Mouse (Mus musculus) heart, embryonic 10.5 days (tissue): ENCODE measurements around the gene Slc6a21. TPM values are rescaled to one million over a fixed set of nuclear protein-coding genes. Genes with fewer than 3 reads are reported as not detected.

ENCODE experiments used
- DNase-seq: peaks from one replicate; pipeline ENCODE4 v3.0.0-alpha.2; 2017; ENCODE audit warnings: low spot score
- H3K27ac ChIP-seq: fragments of 300-500 bp; sonication (generic); 2 replicates; pipeline ENCODE4 v1.5.1; 2016; ENCODE audit warnings: mild to moderate bottlenecking
- H3K27me3 ChIP-seq: fragments of 300-500 bp; sonication (generic); 2 replicates; pipeline ENCODE4 v1.6.1; 2016; ENCODE audit warnings: mild to moderate bottlenecking; ENCODE audit not compliant: poor library complexity, insufficient read depth, severe bottlenecking
- H3K36me3 ChIP-seq: fragments of 300-500 bp; sonication (generic); 2 replicates; pipeline ENCODE4 v1.6.1; 2016; ENCODE audit warnings: mild to moderate bottlenecking, moderate library complexity
- H3K4me1 ChIP-seq: fragments of 300-500 bp; sonication (generic); 2 replicates; pipeline ENCODE4 v1.6.1; 2016; ENCODE audit warnings: mild to moderate bottlenecking
- H3K4me3 ChIP-seq: fragments of 300-500 bp; sonication (generic); 2 replicates; pipeline ENCODE4 v1.5.1; 2016; ENCODE audit warnings: mild to moderate bottlenecking, moderate library complexity
- H3K9me3 ChIP-seq: fragments of 300-500 bp; sonication (generic); 2 replicates; pipeline ENCODE4 v1.6.1; 2016; ENCODE audit warnings: mild to moderate bottlenecking, moderate library complexity
- whole genome bisulfite sequencing: fragments of 180-500 bp; shearing (Covaris S2); methylation state at CpG from one replicate; pipeline ENCODE4 v1.1.7; 2016; 5-methylcytosine and 5-hydroxymethylcytosine counted together
- polyA plus RNA-seq: library from polyadenylated mRNA; unstranded; fragments of >200 nt; fragmentation: Nextera tagmentation; extraction: Ambion mirVana; gene quantifications from 2 replicates; pipeline ENCODE4 v1.2.1, GENCODE M21; 2016

Gene Slc6a21
- polyA plus RNA-seq, 1 experiment from 2014 or later: not detected

DNA sequence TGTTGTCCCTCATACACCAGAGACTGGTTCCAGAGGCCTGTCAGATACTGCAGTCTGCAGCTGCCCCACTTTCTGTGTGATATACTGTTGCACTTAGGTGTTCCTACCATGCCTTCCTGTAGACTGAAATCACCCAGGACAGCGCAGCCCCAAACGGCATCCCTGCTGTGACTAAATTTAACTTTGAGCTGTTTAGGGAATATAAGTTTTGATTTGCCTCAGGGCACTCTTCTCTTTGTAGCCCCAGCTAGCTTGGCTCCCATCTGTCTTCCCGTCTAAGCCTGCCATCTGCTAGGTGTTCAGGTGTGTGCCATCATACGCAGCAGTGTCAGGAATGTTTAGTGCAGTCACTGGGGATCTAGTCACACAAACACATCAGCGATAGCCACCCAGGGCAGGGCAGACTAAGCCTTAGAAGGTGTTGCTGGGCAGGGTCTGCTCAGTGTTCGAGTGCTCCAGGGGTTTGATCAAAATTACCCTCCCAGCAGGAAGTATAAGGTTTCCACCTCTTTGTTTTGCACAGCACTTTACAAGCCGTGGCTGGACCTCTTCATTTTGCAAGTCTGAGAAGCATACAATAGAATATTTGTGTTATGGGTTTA, 14.2 kb upstream of the Slc6a21 start:
- H3K4me1 ChIP-seq: peaks cover 35% of the 10 kb centered on the region
- peak overlapping the region; percentile 66; the same call in 1 of the 2 replicates for H3K27ac ChIP-seq
- H3K4me3 ChIP-seq: no peak overlapping the region
- no peak for DNase-seq
- 61% methylated on average over 7 of the region's 7 CpGs for WGBS
- H3K36me3 ChIP-seq: no peaks in the 10 kb centered on the region
- H3K27me3 ChIP-seq: peaks cover 29% of the 10 kb centered on the region; the same call in 1 of the 2 replicates
- no peaks in the 10 kb centered on the region for H3K9me3 ChIP-seq

GRCm38 (mm10) chr7:45264348-45264747, 13.0 kb upstream of the Slc6a21 start:
- no peaks in the 10 kb centered on the region for H3K9me3 ChIP-seq
- DNase-seq: no peak
- no peak overlapping the region for H3K4me3 ChIP-seq
- peaks cover 37% of the 10 kb centered on the region; the same call in 1 of the 2 replicates for H3K27me3 ChIP-seq
- no peak overlapping the region for H3K27ac ChIP-seq
- H3K4me1 ChIP-seq: peaks cover 41% of the 10 kb centered on the region
- WGBS: 62% methylated on average over 3 of the region's 3 CpGs
- H3K36me3 ChIP-seq: no peaks in the 10 kb centered on the region

DNA sequence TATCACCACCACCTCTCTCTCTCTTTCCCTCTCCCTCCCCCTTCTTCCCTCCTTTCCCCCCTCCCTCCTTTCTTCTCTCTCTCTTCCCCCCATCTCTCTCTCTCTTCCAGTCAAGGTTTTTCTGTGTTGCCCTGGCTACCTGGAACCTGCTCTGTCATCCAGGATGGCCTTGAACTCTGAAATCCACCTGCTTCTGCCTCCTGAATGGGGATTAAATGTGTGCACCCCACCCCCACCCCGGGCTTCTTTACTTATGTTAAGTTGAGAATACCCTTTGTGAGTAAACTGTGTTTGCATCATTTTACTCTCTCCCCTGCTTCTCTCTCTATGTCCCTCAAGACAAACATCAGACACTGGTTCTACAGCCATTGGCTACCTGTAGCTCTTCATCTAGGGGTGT, 11.8 kb upstream of the Slc6a21 start:
- DNase-seq: no peak
- H3K4me1 ChIP-seq: peaks cover 41% of the 10 kb centered on the region
- H3K4me3 ChIP-seq: no peak overlapping the region
- no peaks in the 10 kb centered on the region for H3K9me3 ChIP-seq
- 75% methylated on average over 1 of the region's 1 CpGs for WGBS
- H3K36me3 ChIP-seq: no peaks in the 10 kb centered on the region
- H3K27me3 ChIP-seq: peaks cover 31% of the 10 kb centered on the region; the same call in 1 of the 2 replicates
- no peak overlapping the region for H3K27ac ChIP-seq

DNA sequence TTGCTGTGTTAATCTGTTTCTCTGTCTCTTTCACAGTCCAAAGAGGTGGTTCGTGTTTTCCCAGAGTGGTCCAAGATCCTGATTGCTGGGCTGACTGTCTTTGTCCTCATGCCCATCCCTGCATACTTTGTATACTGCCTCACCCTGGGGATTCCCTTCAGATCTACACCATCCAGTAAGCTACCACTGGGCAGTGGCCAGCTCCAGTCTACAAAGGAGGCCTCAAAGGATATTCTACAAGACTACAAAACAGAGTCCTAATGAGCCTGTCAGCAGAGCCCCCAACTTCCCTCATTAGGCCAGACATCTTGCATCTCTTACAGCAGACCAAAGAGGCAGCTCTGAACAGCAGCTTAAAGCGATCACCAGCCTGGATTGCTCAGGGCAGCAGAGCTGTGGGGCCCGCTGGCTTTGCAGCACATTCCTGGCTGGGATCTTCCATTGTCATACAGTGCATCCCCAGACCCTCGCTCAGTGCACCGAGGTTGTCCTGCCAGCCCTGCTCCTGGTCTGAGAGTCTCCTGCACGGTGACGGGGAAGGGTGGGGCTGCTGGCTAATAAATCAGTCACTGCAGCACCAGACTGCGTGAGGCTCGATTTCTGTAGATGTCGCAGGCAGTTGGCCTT, 4.4 kb upstream of the Slc6a21 start:
- Histone ChIP-seq H3K27ac (no peak overlapping the region), H3K4me3 (no peak overlapping the region), H3K4me1 (peaks cover 25% of the 10 kb centered on the region), H3K27me3 (peaks cover 35% of the 10 kb centered on the region; the same call in 1 of the 2 replicates), H3K36me3 (no peaks in the 10 kb centered on the region), H3K9me3 (no peaks in the 10 kb centered on the region; the same call in 1 of the 2 replicates)
- WGBS: 78% methylated on average over 10 of the region's 10 CpGs
- DNase-seq: no peak

DNA sequence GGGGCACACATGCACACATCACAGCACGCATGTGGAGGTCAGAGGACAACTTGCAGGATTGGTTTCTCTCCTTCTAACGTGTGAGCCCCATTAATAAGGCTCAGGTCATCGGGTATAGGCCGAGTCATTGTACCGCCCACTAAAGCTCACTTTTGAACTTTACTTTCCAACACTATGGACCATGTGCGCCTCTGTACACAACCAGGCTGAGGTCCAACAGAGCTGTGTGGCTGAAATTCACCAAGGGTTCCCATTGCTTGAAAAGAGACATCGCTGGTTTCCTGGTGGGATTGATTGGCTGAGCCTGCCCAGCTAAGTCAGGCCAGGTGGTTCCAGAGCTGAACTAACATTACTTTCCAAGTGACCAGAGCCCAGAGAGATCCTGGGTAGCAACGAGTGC, 3.6 kb upstream of the Slc6a21 start:
- Histone ChIP-seq H3K4me3 (no peak overlapping the region), H3K9me3 (no peaks in the 10 kb centered on the region; the same call in 1 of the 2 replicates), H3K36me3 (no peaks in the 10 kb centered on the region), H3K4me1 (peaks cover 19% of the 10 kb centered on the region), H3K27ac (no peak overlapping the region), H3K27me3 (peaks cover 34% of the 10 kb centered on the region)
- WGBS: 81% methylated on average over 8 of the region's 8 CpGs
- DNase-seq: no peak

GRCm38 (mm10) chr7:45286486-45286885, 9.2 kb downstream of the Slc6a21 start:
- Histone ChIP-seq H3K27me3 (peaks cover 17% of the 10 kb centered on the region), H3K27ac (no peak overlapping the region), H3K4me1 (peaks cover 4% of the 10 kb centered on the region; the same call in 1 of the 2 replicates), H3K4me3 (no peak overlapping the region), H3K9me3 (0 out of 2 replicates have a peak, but pooled peaks cover 2% of the 10 kb centered on the region), H3K36me3 (no peaks in the 10 kb centered on the region)
- 79% methylated on average over 13 of the region's 13 CpGs for WGBS
- DNase-seq: no peak

DNA sequence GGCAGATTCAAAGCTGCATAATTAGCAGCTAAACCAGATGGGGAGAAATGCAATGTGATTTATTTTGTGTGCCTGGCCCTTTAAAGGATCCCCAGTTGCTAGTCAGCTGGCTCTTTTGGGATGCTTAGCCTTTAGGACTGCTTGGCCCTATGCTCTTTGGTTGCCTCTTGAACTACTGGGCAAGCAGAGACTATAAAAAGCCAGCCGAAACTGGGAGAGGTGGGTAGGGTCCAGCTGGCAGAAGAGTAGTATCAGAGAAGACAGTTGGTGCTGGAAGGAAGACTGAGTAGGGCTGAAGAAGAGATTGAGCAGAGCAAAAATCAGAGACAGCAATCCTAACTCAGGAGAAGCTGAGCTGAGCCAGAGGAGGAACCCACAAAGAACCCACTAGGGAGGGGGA, 19.3 kb downstream of the Slc6a21 start:
- H3K27ac ChIP-seq: no peak overlapping the region
- WGBS: 78% methylated on average over 1 of the region's 1 CpGs
- no peaks in the 10 kb centered on the region for H3K36me3 ChIP-seq
- H3K4me3 ChIP-seq: no peak overlapping the region
- H3K27me3 ChIP-seq: peaks cover 8% of the 10 kb centered on the region
- H3K4me1 ChIP-seq: no peaks in the 10 kb centered on the region
- DNase-seq: no peak
- H3K9me3 ChIP-seq: no peaks in the 10 kb centered on the region

- WGBS: 56% methylated on average over 3 of the region's 3 CpGs
- Histone ChIP-seq H3K36me3 (no peaks in the 10 kb centered on the region), H3K27me3 (peaks cover 8% of the 10 kb centered on the region), H3K4me1 (no peaks in the 10 kb centered on the region), H3K27ac (no peak overlapping the region), H3K4me3 (no peak overlapping the region), H3K9me3 (no peaks in the 10 kb centered on the region)
- DNase-seq: no peak
These were observed 20.2 kb downstream of the Slc6a21 start for GRCm38 (mm10) chr7:45297563-45297962.

GRCm38 (mm10) chr7:45299752-45300151, 22.4 kb downstream of the Slc6a21 start:
- Histone ChIP-seq H3K27me3 (peaks cover 17% of the 10 kb centered on the region), H3K4me1 (peaks cover 2% of the 10 kb centered on the region; the same call in 1 of the 2 replicates), H3K9me3 (no peaks in the 10 kb centered on the region), H3K36me3 (peaks cover 19% of the 10 kb centered on the region), H3K4me3 (no peak overlapping the region), H3K27ac (no peak overlapping the region)
- WGBS: 11% methylated on average over 5 of the region's 5 CpGs
- DNase-seq: peak; percentile 82

GRCm38 (mm10) chr7:45300270-45300669, 23.0 kb downstream of the Slc6a21 start:
- DNase-seq: no peak
- Histone ChIP-seq H3K36me3 (peaks cover 20% of the 10 kb centered on the region), H3K27ac (no peak overlapping the region), H3K9me3 (no peaks in the 10 kb centered on the region), H3K4me3 (peak overlapping the region; percentile 2; the same call in 1 of the 2 replicates), H3K27me3 (peaks cover 17% of the 10 kb centered on the region), H3K4me1 (peaks cover 7% of the 10 kb centered on the region)
- WGBS: 13% methylated on average over 6 of the region's 6 CpGs

- DNase-seq: no peak
- H3K36me3 ChIP-seq: peaks cover 23% of the 10 kb centered on the region
- WGBS: 84% methylated on average over 8 of the region's 8 CpGs
- H3K4me3 ChIP-seq: no peak overlapping the region
- H3K9me3 ChIP-seq: no peaks in the 10 kb centered on the region
- H3K27ac ChIP-seq: no peak overlapping the region
- H3K27me3 ChIP-seq: peaks cover 17% of the 10 kb centered on the region
- peaks cover 10% of the 10 kb centered on the region for H3K4me1 ChIP-seq
These were observed 25.3 kb downstream of the Slc6a21 start for GRCm38 (mm10) chr7:45302626-45303025.

DNA sequence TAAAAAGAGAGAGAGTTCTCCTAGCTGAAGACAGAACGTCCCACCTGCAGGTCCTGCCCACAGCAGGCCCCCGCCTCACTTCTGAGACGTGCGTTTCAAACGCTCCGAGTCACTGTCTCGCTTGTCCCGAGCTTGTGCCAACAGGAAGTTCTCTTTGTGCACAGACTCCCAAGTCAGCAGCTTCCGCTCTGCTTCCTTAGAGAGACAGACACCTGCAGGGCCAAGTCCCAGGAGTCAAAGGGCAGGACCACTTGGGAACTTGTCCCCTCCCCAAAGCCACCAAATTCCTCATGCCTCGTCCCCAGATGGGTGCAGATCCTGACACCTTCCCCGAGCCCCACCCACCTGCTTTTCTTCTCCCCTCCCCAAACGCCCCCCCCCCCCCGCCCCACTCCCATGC, 27.6 kb downstream of the Slc6a21 start:
- no peak overlapping the region for H3K27ac ChIP-seq
- DNase-seq: no peak
- H3K4me3 ChIP-seq: peak overlapping the region; percentile 33
- peaks cover 33% of the 10 kb centered on the region for H3K36me3 ChIP-seq
- WGBS: 21% methylated on average over 12 of the region's 13 CpGs
- H3K4me1 ChIP-seq: peaks cover 15% of the 10 kb centered on the region
- peaks cover 17% of the 10 kb centered on the region for H3K27me3 ChIP-seq
- H3K9me3 ChIP-seq: no peaks in the 10 kb centered on the region

DNA sequence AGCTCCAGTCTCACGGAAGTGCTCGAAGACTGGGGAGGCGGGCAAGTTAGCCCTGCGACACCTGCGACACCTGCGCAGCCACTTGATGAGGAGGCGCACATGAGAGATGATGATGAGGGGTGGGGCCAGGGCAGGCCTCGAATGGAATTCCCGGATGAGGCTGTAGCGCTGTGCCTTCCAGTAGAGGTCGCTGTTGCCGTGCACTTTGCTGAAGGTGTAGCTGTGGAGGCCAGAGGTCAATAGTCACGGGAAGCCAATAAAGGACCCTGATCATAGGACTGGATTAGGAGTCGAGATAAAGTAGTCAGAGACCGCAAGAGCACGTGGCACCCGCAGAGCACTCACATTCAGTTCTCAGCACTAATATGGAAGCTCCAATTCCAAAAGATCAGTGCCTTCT, 28.0 kb downstream of the Slc6a21 start:
- DNase-seq: no peak
- WGBS: 2% methylated on average over 17 of the region's 17 CpGs
- Histone ChIP-seq H3K36me3 (peaks cover 37% of the 10 kb centered on the region), H3K4me3 (peak overlapping the region; percentile 33), H3K27ac (no peak overlapping the region), H3K4me1 (peaks cover 15% of the 10 kb centered on the region), H3K9me3 (no peaks in the 10 kb centered on the region), H3K27me3 (peaks cover 17% of the 10 kb centered on the region)
